Mouse (Mus musculus) regulatory T cell (primary cell): ENCODE measurements around the gene Fxyd7.

Experiments used
- in situ Hi-C: fragments of 300-600 bp; cut with MboI, MseI; formaldehyde crosslinking; loops from one replicate; pipeline ENCODE4 v1.15.1; 2025; ENCODE audit warnings: high pct_unique_total_duplicates

Gene Fxyd7

GRCm38 (mm10) chr7:31008175-31008574 is 43.1 kb downstream of the Fxyd7 start:
- in situ Hi-C loops = no loop called here

GRCm38 (mm10) chr7:31007775-31008174 is 43.5 kb downstream of the Fxyd7 start:
- in situ Hi-C loops = no loop called here

- in situ Hi-C loops = no loop called here
These were observed 48.6 kb downstream of the Fxyd7 start for GRCm38 (mm10) chr7:31002650-31003049.

- in situ Hi-C loops = no loop called here
These were observed 50.7 kb downstream of the Fxyd7 start for GRCm38 (mm10) chr7:31000505-31001020.

- in situ Hi-C loops = no loop called here
These were observed 54.8 kb downstream of the Fxyd7 start for GRCm38 (mm10) chr7:30996491-30996890.

GRCm38 (mm10) chr7:30993986-30994385 is 57.3 kb downstream of the Fxyd7 start:
- in situ Hi-C loops = no loop called here
